Mouse (Mus musculus): ENCODE measurements around the gene Ttc30a1.
"Not testable (repeated sequence)": the region's sequence is repeated elsewhere in the genome, so short reads cannot be mapped to it uniquely, and the experiment has no call there.

The Ttc30a1 gene

GRCm38 (mm10) chr2:75983847-75984246, 2.1 kb upstream of the Ttc30a1 start:
- DNase-seq (ENCODE audit: extremely low read depth, low read depth, low spot score), result no peak

DNA sequence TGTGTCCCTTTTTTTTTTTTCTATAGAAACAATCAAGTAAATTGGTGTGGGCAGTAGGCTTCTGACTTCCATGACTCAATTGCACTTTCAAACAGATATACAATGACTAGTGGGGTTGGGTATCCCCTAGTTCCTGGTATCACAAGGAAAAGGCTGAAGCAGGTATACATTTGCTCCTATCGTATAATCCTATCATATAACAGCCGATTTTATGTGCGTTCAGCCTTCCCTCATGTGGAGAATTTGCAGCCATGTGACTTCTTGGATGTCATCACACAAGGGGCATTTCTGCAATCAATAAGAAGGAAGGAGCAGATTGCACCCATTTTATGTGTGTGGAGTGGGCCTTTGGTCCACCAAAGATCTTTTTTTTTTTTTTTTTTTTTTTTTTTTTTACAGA, 1.3 kb upstream of the Ttc30a1 start:
- no peak for DNase-seq (ENCODE audit: extremely low read depth, low read depth, low spot score)

DNA sequence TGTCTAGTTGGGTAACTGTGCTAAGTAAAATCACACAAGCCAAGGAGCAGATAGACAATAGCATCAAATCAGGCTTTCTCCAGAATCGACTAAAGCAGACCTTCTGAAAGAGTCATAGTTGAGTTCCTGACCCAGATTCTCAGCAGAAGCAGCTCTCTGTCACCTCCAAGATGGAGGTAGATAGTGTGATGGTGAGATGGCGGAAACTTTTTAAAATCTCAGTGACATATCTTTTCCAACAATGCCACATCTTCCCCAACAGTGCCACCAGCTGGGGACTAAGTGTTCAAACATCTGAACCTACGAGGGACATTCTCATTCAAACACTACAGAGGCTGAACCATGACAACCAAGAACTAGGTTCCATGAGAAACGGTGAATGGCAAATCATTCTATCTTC, 859 bp upstream of the Ttc30a1 start:
- DNase-seq (ENCODE audit: extremely low read depth, low read depth, low spot score), result no peak

- DNase-seq (ENCODE audit: extremely low read depth, low read depth, low spot score), result not testable (repeated sequence)
Observed at GRCm38 (mm10) chr2:75980933-75981439, 781 bp downstream of the Ttc30a1 start.

DNA sequence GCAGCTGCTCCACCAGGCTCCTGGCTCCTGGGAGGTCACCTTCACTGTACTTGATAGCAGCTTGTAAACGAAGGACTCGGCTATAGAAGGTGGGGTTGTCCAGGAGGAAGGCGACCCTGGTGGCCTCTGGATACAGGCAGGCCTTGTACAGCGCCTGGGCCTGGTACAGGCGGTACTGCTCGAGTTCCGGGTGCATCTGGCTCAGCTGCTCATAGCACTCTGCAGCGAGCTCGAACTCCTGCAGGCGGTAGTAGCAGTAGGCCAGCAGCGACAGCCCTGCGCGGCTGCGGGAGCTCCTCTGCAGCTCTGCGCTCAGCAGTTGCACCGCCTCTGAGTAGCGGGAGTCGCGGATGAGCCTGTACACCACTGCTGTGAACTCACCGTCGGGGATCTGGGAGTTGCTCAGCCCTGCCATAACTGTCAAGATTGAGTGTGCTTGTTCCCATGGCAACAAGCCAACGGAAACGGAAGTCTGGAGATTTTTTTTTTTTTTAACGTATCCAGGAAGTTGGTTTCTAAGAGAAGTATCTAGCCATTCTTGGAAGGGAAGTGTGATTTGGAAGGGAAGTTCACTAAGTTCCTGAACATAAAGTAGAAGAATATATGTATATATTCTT, 3.9 kb downstream of the Ttc30a1 start, which contains the start of gene Ttc30a2:
Gene Ttc30a2 (minus strand): TSS at position 419 of the 617 bp plus-strand sequence.
- DNase-seq (ENCODE audit: extremely low read depth, low read depth, low spot score), result not testable (repeated sequence)

GRCm38 (mm10) chr2:75976070-75976469, 5.7 kb downstream of the Ttc30a1 start:
- not testable (repeated sequence) for DNase-seq (ENCODE audit: extremely low read depth, low read depth, low spot score)

GRCm38 (mm10) chr2:75974131-75974530, 7.6 kb downstream of the Ttc30a1 start:
- DNase-seq (ENCODE audit: extremely low read depth, low read depth, low spot score), result no peak

DNA sequence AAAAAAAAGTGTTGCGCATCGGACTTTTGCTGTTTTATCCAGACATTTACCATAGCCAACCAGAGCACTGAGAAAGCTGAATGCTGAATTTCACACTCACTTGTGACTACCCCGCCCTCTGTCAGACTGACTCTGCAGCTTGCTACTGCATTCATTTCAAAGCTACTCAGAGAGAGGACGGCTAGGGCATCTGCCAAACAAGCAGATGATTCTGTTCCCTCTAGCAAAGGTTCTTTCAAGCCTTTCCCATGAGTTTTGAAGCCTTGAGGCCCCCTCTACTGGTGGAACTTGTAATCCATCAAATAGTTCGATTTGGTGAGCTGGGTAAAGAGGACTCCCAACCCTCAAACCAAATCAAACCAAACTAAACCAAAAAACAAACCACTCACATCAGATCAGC, 16.8 kb downstream of the Ttc30a1 start:
- DNase-seq (ENCODE audit: extremely low read depth, low read depth, low spot score), result no peak

DNA sequence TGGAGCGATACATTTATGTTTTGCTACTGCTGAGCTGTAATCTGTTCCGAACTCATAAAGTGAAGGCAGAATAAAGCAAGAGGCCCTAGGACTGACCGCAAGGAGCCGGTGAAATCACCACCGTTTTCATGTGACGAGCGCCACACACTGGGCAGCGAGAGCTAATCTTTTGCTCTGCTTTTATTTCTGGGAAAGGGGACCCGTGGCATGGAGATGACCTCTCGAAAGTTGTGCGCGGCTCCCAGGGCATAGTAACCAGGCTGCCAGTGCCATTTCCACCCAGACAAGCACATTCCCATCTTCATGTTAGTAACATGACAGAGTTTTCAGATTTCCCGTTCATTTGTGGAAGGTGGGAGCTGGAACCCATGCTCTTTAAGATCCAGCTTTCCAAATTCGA, 17.3 kb downstream of the Ttc30a1 start:
- no peak for DNase-seq (ENCODE audit: extremely low read depth, low read depth, low spot score)

GRCm38 (mm10) chr2:75964051-75964450, 17.7 kb downstream of the Ttc30a1 start:
- no peak for DNase-seq (ENCODE audit: extremely low read depth, low read depth, low spot score)

DNA sequence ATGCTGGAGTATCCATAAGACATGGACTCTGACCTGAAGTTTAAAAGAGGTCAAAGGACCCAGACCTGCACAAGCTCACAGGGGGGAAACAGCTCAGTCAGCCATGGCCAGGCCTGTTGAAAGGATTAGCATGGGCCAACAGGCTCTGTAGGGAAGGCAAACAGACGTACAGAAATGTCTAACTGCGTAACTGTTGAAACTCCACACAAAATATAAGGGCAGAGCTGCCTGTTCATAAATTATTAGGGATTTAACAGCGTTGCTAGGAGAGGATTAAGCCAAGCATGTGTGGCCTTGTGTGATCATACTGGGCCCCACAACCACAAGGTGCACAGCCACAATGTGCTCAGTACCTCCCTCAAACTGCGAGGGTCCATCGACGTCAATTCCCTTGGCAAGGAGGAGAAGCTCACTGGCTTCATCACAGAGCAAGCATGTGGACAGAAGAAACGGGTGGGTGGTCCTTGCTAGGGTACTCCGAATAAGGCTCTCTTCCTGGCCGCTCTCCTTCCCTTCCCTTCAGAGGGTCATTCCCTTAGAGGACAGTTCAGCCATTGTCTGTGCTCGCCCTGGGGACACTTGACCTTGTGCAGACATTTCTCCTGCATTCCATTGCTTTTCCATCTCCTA, 18.4 kb downstream of the Ttc30a1 start:
- DNase-seq (ENCODE audit: extremely low read depth, low read depth, low spot score), result no peak

GRCm38 (mm10) chr2:75960366-75961330, 21.1 kb downstream of the Ttc30a1 start:
- DNase-seq (ENCODE audit: extremely low read depth, low read depth, low spot score), result no peak

GRCm38 (mm10) chr2:75959850-75960365, 21.9 kb downstream of the Ttc30a1 start:
- DNase-seq (ENCODE audit: extremely low read depth, low read depth, low spot score), result no peak

GRCm38 (mm10) chr2:75959183-75959849, 22.5 kb downstream of the Ttc30a1 start:
- DNase-seq (ENCODE audit: extremely low read depth, low read depth, low spot score), result no peak

GRCm38 (mm10) chr2:75955709-75956108, 26.1 kb downstream of the Ttc30a1 start:
- no peak for DNase-seq (ENCODE audit: extremely low read depth, low read depth, low spot score)

DNA sequence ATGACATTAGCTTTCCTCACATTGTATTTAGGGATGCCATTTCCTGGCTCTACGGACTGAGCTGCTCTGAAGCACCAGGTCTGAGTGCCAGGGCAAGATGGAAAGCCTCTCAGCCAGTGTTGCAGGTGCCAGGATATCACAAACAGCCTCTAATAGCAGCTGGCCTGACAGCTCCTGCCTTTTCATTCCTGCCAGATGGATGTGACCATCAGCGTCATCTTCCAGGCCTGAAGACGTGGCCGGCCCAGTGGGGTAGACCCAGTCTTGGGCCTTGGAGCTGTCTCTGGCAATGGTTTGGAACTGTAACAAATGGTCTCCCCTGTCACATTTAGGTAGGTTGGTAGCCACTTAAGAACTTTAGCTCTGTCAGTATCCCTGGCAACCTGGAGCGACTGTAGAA, 28.4 kb downstream of the Ttc30a1 start:
- DNase-seq (ENCODE audit: extremely low read depth, low read depth, low spot score), result no peak

- DNase-seq (ENCODE audit: extremely low read depth, low read depth, low spot score), result no peak
Observed at GRCm38 (mm10) chr2:75950685-75951084, 31.1 kb downstream of the Ttc30a1 start.

GRCm38 (mm10) chr2:75938117-75939063, 43.4 kb downstream of the Ttc30a1 start, which contains the start of gene Ttc30b:
Gene Ttc30b (minus strand): TSS chr2:75938585.
- DNase-seq (ENCODE audit: extremely low read depth, low read depth, low spot score), result no peak

DNA sequence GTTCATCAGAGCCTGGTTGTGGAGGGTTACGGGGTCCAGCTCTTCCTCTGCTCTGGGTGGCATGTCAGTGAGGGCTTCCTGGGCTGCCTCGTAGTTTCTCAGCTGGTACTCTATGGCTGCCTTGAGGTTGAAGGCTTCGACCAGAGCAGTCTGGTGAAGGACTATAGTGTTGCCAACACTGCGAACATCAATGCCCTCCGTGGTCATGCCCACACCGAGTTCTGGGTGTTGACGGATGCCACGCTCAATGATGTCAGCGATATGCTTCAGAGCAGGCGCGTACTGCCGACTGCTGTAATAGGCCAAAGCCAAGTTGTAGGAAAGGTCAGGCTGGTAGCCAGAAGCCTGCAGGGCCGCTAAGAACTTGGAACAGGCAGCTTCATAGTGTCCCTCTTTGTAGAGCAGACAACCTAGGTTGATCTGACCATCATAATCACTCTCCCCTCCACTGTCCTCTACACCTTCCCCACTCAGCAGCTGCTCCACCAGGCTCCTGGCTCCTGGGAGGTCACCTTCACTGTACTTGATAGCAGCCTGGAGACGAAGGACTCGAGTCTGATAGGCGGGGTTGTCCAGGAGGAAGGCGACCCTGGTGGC, 44.1 kb downstream of the Ttc30a1 start:
- not testable (repeated sequence) for DNase-seq (ENCODE audit: extremely low read depth, low read depth, low spot score)
